Mouse (Mus musculus): ENCODE data around the gene Nfatc2.

Nfatc2 gene

DNA sequence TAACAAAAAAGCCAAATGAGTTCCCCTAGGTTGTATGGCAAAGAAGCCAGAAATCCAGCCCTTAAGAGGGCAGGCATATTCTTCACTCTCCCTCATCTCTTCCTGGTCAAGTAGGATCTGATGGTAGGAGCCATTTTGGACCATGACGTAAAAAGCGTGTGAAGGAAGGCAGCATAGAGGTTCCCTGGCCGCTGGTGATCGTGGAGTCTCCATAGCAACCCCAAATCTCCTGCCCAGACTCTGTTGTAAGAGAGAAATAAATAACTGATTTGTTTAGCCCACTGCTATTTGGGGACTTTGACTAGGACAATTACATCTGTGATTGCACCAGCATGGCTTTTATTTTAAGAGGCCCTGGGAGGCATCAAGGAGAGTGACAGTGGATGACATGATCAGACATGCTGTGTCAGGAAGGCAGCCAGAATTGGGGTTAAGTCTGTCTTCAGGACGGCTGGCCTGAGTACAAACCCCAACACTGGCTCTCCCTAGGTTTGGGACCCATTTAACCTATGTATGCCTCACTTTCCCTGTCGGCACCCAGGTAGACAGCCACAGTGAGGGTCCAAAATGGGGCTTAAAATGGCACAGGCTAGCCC, 8.3 kb upstream of the Nfatc2 start:
- DNase-seq (ENCODE audit: low spot score in 2 of 2) = no peak

DNA sequence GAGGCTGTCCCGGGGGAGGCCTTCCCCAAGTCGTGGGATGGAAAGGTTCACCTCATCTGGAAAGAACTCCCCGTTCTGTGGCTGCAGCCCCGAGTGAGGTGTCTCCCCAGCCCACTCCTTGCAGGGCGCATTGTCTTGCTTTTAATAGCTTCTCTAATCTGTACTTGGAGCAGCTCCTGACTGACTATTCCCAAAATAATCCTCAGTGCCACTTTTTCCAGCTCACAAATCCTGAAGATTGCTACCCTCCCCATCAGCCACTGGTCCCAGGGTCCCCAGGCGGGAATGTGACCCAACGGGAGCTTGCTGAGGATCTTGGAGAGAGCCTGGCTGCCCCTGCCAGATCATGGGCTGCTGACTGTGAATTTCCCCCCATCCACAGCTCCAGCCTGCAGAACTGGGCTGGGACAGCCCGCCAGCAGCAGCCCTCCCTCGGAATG, 6.7 kb upstream of the Nfatc2 start:
- DNase-seq (ENCODE audit: low spot score in 2 of 2) = no peak

DNA sequence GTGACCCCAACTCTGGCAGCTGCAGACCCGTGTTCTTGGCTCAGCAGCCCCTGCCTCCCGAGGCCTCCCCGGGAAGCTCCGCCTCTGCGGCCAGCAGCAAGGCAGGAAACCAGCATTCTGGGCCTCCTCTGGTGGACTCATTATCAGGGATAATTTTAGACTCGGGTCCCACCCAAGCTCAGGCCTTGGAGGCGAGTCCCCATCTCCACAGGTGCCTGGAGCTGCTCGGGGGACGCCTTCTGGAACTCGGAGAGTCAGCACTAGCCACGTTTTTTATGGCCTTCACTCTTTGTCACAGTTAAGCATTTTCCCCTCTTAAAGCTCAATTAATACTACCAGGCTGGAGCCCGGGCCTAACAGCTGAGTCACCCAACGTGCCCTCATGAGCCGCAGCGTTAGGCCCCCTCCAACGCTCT, 3.2 kb upstream of the Nfatc2 start:
- DNase-seq (ENCODE audit: low spot score in 2 of 2) = no peak

DNA sequence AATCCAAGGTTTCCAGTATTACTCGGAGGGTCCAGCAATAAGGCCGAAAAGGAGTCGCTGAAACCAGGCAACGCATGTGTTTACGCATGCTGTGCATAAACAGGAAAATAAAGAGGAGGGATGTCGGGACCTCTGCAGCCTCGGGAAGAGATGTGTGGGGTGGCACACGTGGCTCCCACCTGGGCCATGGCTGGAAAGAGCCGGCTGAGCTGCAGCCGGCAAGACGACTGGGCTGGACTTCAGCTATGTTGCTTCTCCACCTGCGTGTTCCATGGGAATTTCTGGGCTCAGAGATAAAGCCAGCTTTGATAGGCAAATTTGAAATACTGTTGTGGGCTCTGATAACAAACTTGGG, 907 bp upstream of the Nfatc2 start:
- DNase-seq (ENCODE audit: low spot score in 2 of 2) = no peak

DNA sequence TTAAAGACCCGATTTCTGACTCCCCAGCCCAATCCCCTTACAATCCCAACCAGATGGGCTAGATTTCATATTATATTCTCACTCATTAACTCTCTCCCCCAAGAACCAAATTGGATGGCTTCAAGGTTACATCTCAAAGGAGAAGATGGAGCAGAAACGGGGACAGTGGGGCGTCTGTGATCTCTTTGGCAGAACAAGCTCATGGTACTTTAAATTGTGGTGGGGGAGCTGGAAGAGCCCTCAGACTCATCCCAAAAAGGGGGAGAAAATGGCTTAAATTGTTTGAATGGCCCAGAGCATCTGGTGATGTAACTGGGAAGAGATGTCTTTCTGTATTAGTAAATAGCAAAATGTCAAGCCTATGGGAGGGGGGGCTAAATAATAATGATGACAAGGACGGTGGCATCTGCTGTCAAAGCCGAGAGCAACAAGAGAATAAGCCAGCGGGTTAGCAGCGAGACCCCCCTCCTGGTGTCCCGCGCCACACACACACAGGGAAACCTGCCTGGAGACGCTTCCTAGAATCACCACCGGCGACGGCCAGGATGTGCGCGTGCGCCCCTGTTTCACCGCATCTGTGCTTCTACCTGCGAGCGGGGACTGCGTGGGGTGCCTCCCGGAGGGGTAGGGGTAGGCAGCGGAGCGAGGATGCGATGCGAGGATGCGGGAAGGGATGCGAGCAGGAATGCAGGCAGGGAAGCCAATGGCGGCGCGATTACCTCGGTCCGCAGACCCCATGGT, 537 bp downstream of the Nfatc2 start:
- no peak for DNase-seq (ENCODE audit: low spot score in 2 of 2)

DNA sequence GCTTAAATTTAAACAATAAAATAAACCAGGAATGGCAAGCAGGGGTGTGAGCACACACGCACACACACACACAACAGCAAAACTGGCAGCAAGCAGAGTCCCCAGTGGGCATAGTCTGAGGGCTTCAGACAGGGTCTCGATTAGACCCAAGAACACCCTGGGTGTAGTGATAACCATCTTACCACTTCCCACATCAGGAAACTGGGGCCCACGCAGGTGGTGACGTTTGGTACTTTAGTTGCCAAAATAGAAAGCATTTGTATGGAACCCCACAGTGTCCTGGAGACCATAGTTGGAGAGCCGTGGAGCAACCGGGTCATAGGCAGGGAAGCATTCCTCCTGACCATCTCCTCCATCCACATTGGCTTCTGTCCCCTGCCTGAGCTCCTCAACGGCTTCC, 5.8 kb downstream of the Nfatc2 start:
- no peak for DNase-seq (ENCODE audit: low spot score in 2 of 2)

DNA sequence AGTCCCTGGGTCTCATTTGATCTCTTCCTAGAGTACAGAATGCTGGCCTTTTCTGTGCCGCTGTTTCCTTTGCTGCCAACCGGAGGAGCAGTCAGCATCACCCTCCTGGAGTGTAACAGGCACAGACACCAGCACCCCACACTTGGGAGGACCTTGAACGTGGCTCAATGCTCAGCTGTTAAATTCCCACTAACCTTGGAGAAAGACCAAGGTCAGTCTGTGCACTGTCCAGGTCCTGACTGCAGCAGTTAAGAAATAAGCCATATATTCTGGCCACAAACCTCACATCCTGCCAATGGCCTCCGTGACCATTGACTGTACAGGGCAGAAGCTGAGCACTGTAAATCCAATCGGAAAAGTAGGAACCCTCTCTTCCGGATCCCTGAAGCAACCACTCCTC, 7.8 kb downstream of the Nfatc2 start:
- no peak for DNase-seq (ENCODE audit: low spot score in 2 of 2)

DNA sequence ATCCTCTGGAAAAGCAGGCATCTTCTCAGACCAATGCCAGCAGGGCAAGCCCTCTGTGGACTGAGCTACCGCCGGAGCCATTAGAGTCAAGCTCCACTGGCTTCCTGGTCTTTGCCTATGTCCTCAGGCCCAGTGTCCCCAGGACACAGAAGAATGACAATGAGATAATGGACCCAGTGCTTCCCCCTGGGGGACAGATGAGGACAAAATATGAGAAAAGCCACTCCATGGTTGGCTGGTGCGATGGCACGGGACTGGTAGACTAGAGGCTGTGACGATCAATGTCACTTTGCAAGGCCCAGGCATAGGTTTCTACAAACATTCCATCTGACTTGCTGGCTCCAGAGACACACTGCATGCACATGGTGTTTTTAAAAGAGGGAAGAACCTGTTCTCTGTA, 8.5 kb downstream of the Nfatc2 start:
- no peak for DNase-seq (ENCODE audit: low spot score in 2 of 2)

DNA sequence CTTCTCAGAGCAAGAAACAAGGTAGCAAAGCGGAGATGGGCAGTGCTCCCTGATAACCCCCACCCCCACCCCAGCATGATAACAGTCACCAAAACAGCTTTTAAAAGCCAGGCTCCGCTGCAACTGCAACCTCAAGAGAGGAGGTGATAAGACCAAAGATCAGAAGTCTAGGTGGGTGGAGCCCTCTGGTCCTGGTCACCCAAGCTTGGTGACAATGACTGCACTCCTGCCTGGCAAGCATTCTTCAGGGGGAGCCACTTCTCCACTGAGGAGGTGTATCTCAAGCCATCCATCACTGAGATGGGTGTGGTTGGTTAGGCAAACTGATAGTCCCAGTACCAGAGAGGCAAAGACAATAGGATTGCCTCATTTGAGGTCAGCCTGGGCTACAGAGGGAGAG, 10.4 kb downstream of the Nfatc2 start:
- no peak for DNase-seq (ENCODE audit: low spot score in 2 of 2)

DNA sequence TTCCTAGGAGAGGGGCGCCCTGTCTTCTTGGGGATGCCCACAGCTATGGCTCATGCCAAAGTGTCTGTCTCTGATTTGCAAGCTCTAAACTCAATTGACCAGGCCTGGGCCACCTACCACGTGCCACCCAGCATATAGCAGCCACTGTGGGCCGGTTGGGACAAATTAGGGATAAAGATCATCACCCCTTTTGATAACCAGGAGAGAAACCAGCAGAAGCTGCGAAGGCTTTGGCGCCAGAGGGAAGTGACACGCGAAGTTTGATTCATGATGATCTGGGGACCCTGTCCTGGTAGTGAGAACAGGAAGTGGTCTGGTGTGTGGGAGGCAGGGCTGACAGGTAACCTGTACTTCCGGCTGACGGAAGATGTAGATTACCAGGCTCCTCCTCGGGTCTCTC, 10.9 kb downstream of the Nfatc2 start:
- peak; percentile 35 to 47 for DNase-seq (ENCODE audit: low spot score in 2 of 2)

DNA sequence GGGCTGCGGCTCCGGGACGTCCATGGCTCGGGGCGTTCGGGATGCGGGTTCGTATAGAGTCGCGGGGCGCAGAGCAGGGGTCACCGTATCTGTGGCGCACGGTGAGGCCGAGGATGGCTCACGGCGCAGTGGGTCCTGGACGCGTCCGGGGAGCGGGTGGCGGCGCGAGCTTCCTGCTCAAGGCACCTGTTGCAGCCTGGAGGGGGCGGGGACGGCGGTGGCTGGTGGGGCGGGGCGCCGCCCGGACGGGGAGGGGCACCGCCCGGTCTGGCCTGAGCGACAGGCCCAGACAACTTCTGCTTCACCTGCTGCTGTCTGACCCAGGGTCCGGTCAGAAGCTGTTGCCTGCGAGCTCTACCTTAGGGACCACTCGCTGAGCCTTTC, 11.3 kb downstream of the Nfatc2 start:
- peak; percentile 65 to 84 for DNase-seq (ENCODE audit: low spot score in 2 of 2)

DNA sequence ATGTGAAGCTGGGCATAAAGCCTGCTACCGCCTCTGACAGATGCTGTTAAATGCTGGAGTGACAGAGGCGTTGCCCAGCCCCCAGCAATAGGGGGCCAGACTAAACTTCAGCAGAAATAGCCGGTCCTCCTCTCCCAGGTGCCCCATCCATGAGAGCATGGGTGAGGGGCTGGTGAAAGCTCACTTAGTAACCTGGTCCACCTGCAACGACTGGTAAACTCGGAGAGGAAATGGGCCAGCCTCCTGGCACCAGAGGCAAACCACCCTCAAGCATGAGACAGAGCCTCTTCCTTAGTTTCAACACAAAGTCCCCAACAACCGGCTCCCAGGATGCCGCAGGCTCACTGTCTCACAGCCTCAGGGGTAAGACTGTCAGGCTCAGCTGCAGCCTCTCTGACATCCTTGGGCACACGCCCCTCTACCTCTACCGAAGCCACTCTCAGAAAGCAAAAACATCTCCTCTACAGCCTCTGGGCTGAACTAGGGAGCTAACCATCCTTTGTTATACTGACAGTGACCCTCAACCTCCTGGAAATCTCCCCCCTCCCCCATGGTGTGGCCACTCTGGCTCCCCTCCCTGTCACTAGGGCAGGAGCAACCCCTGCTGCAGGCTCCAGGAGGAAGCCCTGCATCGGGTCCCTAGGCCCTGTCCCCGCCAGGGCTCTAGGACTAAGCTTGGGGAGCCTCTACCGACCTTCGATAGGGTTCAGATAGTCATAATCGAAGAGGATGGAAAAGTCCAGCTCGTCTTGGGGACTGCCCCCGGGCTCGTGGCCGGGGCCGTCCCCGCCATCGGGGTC, 11.9 kb downstream of the Nfatc2 start:
- peak; percentile 54 to 56 for DNase-seq (ENCODE audit: low spot score in 2 of 2)

DNA sequence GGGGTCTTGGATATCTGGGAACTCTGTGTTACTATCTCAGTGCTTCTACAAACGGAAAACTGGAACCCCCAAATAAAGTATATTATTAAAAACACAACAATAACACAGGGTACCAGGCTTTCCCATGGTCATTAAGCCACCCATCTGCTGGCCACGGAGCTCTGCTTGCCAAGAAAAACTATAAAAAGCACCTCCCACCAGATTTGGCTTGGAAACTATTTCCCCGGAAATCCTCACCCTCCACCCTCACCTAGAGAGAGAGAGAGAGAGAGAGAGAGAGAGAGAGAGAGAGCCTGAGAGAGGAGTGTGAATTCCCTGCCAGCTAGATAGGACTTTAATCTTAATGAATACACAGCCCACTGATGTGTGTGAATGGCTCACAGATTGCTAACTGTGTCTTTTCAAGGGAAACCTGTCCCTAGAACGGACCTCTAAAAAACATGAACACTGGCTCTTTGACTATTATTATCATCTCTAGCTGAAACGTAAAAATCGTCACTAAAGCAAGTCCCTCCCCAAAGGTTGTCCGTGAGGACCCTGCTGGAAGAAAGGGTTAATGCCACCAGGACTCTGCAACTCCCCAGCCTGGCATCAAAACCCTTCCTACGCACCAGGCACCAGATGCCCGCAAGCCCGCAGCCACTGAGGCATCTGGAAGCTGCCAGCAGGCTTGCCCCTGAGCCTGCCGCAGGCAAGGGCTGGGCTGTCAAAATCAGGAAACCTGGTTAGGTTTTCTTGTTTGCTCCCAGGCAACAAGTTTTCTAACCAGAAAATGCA, 12.7 kb downstream of the Nfatc2 start:
- peak in 1 of 2 experiments; percentile 23 for DNase-seq (ENCODE audit: low spot score in 2 of 2)

DNA sequence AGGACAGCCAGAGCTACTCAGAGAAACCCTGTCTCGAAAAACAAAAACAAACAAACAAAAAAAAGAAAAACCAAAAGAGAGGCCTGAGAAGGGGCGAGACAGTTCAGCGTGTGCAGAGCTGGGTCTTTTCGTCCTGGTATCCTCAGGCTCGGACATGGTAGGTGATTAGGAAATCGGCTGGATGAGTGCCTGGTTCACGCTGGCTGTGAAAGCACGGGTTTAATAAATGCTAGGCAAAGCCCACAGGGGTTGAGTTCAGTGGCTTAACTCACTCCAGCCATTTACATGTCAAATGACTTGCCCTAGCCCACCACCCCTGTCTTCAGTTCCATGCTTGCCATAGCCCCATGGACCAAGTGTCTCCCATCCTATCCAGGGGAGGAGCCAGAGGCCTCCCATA, 14.3 kb downstream of the Nfatc2 start:
- DNase-seq (ENCODE audit: low spot score in 2 of 2) = no peak

DNA sequence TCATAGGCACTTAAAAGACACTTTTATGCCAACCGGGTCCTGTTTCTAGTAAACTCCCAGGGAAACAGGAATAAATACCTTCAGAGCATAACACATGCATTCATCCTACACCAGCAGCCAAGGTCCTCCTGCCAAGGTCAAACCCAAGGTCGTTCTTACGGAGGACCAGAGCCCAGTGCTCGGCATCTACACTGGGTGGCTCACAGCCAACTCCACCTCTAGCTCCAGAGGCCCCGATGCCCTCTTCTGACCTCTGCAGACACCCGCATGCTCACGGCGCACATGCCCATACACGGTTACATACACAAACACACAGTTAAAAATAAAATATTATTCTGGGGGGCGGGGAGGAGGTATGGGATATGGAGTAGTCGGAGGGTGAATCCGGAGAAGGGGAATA, 14.9 kb downstream of the Nfatc2 start:
- no peak for DNase-seq (ENCODE audit: low spot score in 2 of 2)

DNA sequence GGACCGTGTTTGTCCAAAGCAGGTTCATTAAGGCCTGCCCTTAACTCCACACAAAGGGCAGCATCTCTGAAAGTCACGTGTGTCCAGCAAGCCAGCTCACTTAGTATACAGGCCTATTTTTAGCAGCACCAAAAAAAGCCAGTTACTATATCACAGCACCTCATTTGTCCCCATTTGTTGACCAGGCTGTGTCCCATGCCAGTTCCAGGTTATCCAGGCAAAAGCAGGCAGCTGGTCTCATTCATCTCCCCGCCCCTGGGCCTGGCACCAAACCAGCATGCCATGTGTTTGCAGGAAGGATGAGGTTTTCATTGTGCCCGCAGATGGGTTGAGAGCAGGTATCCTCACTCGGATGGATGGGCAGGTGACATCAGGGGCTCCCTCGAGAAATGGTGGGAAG, 16.6 kb downstream of the Nfatc2 start:
- no peak for DNase-seq (ENCODE audit: low spot score in 2 of 2)

DNA sequence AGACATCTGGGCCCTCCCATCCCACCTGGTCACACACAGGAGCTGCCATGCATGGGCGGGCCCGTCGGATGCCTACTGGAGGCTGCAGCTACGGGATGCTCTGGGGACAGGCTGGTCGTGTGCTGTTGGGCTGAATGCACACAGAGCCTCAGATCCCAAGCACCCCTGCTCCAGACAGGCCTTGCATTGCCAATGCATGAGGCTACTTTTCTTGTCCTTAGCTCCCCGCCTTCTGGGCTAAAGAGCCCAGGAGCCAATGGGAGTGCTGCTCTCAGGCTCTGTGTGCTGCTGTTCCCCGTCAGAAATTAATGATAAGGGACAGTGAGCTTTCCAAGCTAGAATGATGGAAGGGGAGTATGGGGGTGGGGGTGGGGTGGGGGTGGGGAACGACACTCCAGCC, 17.0 kb downstream of the Nfatc2 start:
- no peak for DNase-seq (ENCODE audit: low spot score in 2 of 2)

DNA sequence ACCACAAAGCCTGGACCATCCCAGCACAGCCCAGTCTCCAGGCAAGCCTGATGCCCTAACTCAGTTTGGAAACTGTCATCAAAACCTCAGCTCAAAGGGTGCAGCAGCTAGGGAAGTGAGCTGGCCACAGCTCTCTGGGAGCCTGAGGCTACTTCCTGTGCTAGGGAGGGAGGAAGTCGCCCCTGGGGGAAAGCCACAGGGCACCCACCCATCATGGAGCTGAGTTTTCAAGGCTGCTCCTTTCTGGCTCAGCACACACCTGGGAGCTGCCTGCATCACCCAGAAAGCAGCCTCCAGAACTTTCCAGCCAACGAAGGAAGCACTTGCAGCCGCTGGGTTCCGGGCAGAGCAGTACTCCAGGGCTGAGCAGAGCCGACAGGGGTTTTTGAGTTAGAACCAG, 18.4 kb downstream of the Nfatc2 start:
- DNase-seq (ENCODE audit: low spot score in 2 of 2) = peak in 1 of 2 experiments; percentile 16

DNA sequence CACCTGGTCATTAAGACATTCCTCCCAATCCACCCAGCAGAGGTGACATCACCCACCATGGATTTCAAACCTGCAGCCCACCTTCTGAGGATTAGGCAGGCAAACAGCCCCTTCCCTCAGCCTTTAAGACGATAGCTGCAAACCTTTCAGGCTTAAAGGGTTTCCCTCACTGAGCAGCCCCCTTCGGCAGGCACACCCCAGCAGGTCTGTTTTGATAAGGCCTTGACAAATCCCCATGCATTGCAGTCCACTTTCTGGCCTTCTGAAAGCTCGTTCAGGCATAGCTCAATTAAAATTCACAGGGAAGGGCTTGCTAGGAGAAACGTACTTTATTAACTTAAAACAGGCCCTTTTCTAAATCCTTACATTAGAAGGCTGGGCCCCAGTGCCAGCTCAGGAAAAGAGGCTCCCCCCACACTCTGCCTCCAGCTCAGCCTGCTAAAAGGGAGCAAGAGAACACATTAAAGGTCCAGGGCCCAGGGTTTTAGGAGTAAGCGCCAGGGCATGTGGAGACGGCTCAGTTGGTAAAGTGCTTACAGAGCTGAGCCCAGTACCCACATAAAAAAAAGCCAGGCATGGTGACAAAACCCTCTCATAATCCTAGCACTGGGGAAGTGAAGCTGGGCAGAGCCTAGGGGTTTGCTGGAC, 20.1 kb downstream of the Nfatc2 start:
- no peak for DNase-seq (ENCODE audit: low spot score in 2 of 2)

DNA sequence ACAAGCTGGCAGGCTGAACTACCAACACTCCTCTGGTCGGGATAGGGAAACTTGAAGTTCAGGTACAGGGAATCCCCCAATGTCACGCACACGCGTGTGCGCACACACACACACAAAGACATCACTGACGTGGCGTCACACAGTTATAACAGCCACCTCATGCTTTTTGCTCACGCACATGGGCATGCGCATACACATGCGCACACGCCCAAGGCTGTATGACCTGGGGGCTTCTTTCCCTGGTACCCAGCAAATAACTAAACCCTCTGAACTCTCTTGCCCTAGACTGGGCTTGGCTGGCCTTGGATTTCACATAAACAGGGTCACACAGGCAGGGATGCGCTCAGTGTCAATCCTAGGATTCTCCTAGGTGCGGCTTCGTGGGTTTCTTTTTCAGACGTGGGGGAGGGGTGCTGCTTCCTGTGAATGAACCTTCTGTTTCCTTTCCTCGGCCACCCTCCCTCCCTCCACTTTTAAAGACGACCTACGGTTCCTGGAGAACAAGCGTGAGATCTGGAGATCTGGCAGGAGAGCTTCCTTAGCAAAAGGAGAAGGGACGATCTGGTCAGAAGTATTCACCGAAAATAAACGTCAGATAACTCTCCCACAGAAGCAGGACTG, 21.1 kb downstream of the Nfatc2 start:
- peak in 1 of 2 experiments; percentile 36 for DNase-seq (ENCODE audit: low spot score in 2 of 2)

DNA sequence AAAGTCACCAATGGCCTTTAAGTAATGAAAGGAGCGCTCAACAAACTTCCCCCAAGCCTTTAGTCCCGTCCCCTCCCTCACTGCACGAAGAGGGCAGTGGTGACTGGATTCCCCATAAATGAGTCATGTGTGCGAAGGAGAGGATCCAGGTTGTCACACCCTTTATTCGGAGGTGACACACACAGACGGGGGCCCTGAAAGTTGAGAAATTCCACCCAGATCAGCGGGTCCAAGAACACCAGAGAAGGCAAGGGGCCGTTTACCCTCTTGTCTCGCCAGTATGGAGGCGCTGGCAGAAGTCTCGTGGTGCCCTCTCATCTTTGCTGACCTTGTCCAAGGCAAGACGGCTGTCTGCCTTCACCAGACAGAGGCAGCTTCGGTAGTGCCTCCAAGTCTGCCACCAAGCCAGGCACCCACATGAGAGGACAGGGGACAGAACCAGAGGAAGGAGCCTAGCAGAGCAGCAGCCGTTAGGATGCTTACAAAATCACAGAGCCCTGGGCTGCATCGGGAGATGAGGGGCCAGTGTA, 21.8 kb downstream of the Nfatc2 start:
- DNase-seq (ENCODE audit: low spot score in 2 of 2) = no peak

All from thymus, postnatal 10 days (tissue).